Mouse (Mus musculus) ES-Bruce4 (cell line): Measurements from ENCODE around the gene Plpp3. TPM values are rescaled to one million over a fixed set of nuclear protein-coding genes. Genes with fewer than 3 reads are reported as not detected.
A peak's percentile ranks its signal among the peaks of the same experiment; 100 is the strongest.

Source experiments
- H3K27ac ChIP-seq: 2 replicates; pipeline ENCODE4 v1.5.1; 2012; ENCODE audit warnings: low read length, inconsistent platforms; ENCODE audit not compliant: insufficient read depth
- H3K27me3 ChIP-seq: 2 replicates; pipeline ENCODE4 v1.6.1; 2012; ENCODE audit warnings: mild to moderate bottlenecking, low read length, inconsistent platforms; ENCODE audit not compliant: control insufficient read depth, poor library complexity, insufficient read depth, severe bottlenecking
- H3K36me3 ChIP-seq: 2 replicates; pipeline ENCODE4 v1.6.1; 2012; ENCODE audit warnings: inconsistent platforms, mild to moderate bottlenecking, low read length, moderate library complexity; ENCODE audit not compliant: control insufficient read depth, poor library complexity, insufficient read depth, severe bottlenecking
- H3K4me1 ChIP-seq: one replicate; pipeline ENCODE4 v1.8.1; 2011; ENCODE audit warnings: low read length; ENCODE audit not compliant: control insufficient read depth, insufficient read depth
- H3K4me3 ChIP-seq: 2 replicates; pipeline ENCODE4 v1.5.1; 2011; ENCODE audit warnings: low read depth, mild to moderate bottlenecking, low read length
- H3K9ac ChIP-seq: 2 replicates; pipeline ENCODE4 v1.6.1; 2012; ENCODE audit warnings: low read depth, mild to moderate bottlenecking, inconsistent platforms; ENCODE audit not compliant: poor library complexity, severe bottlenecking
- H3K9me3 ChIP-seq: replicated peaks from 2 replicates; pipeline ENCODE4 v1.6.1; 2012; ENCODE audit warnings: mild to moderate bottlenecking, low read length, inconsistent platforms; ENCODE audit not compliant: control insufficient read depth, poor library complexity, insufficient read depth, severe bottlenecking
- CTCF ChIP-seq: IDR thresholded peaks from one replicate; pipeline ENCODE4 v1.8.1; 2011; ENCODE audit warnings: low read depth, low read length
- EP300 ChIP-seq: IDR thresholded peaks from 2 replicates; pipeline ENCODE4 v1.6.1; 2011; ENCODE audit warnings: low read depth, low read length; ENCODE audit not compliant: insufficient read depth
- POLR2A ChIP-seq: IDR thresholded peaks from one replicate; pipeline ENCODE4 v1.8.1; 2011; ENCODE audit warnings: low read length; ENCODE audit not compliant: insufficient read depth
- polyA plus RNA-seq: library from polyadenylated mRNA; stranded (reverse); fragments of >200 nt; gene quantifications from 2 replicates; pipeline ENCODE4 v1.2.4, GENCODE M21; 2011; ENCODE audit warnings: low read depth; ENCODE audit not compliant: missing spikeins, insufficient read depth, insufficient read length

Plpp3 gene
- polyA plus RNA-seq, 1 experiment: 16.1 TPM

GRCm38 (mm10) chr4:105187873-105188272 is 30.7 kb downstream of the Plpp3 start:
- Histone ChIP-seq H3K9me3 (no peaks in the 10 kb centered on the region), H3K27ac (no peak overlapping the region), H3K4me1 (peaks cover 12% of the 10 kb centered on the region)

DNA sequence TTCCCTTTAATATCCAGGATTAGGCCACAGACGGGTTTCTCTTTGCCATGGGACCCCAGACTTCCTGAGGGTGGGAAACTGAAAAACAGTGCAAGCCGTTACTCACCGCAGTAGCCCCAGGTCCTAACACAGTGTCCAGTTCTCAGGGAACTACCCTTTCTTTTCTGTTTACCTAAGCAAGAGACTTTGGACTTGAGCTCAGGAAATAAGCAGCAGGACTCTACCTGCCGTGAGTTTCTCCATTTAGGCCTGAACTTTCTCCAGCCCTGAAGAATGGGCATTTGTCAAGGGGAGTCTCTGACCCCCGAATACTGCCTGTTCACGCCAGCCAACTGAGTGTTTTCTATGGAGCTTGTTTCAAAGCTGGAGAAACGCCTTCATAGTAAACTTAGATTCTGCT is 31.7 kb downstream of the Plpp3 start:
- Histone ChIP-seq H3K9ac (no peak overlapping the region), H3K27ac (no peak overlapping the region)

More at GRCm38 (mm10) chr4:105187873-105188272, 30.7 kb downstream of the Plpp3 start:
- no peak for TF ChIP-seq POLR2A
- no peak for TF ChIP-seq EP300
- no peak for TF ChIP-seq CTCF
- Histone ChIP-seq H3K9ac (no peak overlapping the region), H3K36me3 (no peaks in the 10 kb centered on the region), H3K27me3 (no peaks in the 10 kb centered on the region), H3K4me3 (no peak overlapping the region)

GRCm38 (mm10) chr4:105190826-105191225 is 33.7 kb downstream of the Plpp3 start:
- Histone ChIP-seq H3K9ac (no peak overlapping the region), H3K27me3 (no peaks in the 10 kb centered on the region), H3K4me3 (no peak overlapping the region), H3K36me3 (no peaks in the 10 kb centered on the region), H3K9me3 (no peaks in the 10 kb centered on the region), H3K27ac (peak overlapping the region; percentile 57; the same call in 1 of the 2 replicates), H3K4me1 (peaks cover 15% of the 10 kb centered on the region)
- TF ChIP-seq POLR2A: no peak
- no peak for TF ChIP-seq EP300
- TF ChIP-seq CTCF: no peak

More for the DNA sequence above, 31.7 kb downstream of the Plpp3 start:
- no peaks in the 10 kb centered on the region for H3K27me3 ChIP-seq
- TF ChIP-seq EP300 (no peak), POLR2A (no peak), CTCF (no peak)
- H3K9me3 ChIP-seq: no peaks in the 10 kb centered on the region
- H3K36me3 ChIP-seq: no peaks in the 10 kb centered on the region
- H3K4me3 ChIP-seq: no peak overlapping the region
- H3K4me1 ChIP-seq: peaks cover 14% of the 10 kb centered on the region

DNA sequence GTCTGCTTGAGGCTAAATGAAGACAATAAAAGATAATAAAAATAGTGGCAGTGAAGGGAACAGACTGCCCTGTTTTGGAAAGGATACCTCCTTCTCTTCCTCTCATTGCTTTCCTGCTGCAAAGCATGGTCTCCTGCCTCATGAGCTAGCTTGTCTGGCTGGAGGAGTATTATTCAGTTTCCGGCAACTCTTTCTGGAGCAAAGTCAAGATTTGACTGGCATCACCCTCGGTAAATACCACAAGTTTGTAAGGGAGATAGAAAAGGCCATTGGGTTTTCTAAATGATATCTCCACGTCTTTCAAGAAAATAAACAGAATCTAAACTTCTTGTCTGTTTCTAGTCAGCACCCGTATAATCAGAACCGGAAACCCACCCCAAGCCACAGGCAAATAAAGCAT is 34.4 kb downstream of the Plpp3 start:
- Histone ChIP-seq H3K9ac (no peak overlapping the region), H3K36me3 (no peaks in the 10 kb centered on the region), H3K9me3 (no peaks in the 10 kb centered on the region), H3K27me3 (no peaks in the 10 kb centered on the region), H3K4me1 (peaks cover 15% of the 10 kb centered on the region), H3K27ac (peak overlapping the region; percentile 45), H3K4me3 (no peak overlapping the region)
- no peak for TF ChIP-seq POLR2A
- TF ChIP-seq EP300: no peak
- TF ChIP-seq CTCF: no peak

- H3K4me1 ChIP-seq: peaks cover 12% of the 10 kb centered on the region
These were observed 35.5 kb downstream of the Plpp3 start for GRCm38 (mm10) chr4:105192665-105193064.

GRCm38 (mm10) chr4:105195256-105195655 is 38.1 kb downstream of the Plpp3 start:
- peaks cover 5% of the 10 kb centered on the region for H3K36me3 ChIP-seq
- H3K9ac ChIP-seq: peak overlapping the region; percentile 47; the same call in 1 of the 2 replicates
- TF ChIP-seq EP300 (peak; percentile 99), POLR2A (no peak), CTCF (no peak)
- peak overlapping the region; percentile 9; the same call in 1 of the 2 replicates for H3K4me3 ChIP-seq
- H3K9me3 ChIP-seq: no peaks in the 10 kb centered on the region
- H3K27me3 ChIP-seq: no peaks in the 10 kb centered on the region
- peaks cover 14% of the 10 kb centered on the region for H3K4me1 ChIP-seq
- H3K27ac ChIP-seq: peak overlapping the region; percentile 93

More at GRCm38 (mm10) chr4:105192665-105193064, 35.5 kb downstream of the Plpp3 start:
- H3K4me3 ChIP-seq: no peak overlapping the region
- no peak overlapping the region for H3K27ac ChIP-seq
- H3K9ac ChIP-seq: 0 out of 2 replicates have a peak overlapping the region, but pooled peaks have one; percentile 21
- H3K9me3 ChIP-seq: no peaks in the 10 kb centered on the region
- no peak for TF ChIP-seq EP300
- TF ChIP-seq CTCF: no peak
- TF ChIP-seq POLR2A: no peak
- H3K36me3 ChIP-seq: no peaks in the 10 kb centered on the region
- H3K27me3 ChIP-seq: no peaks in the 10 kb centered on the region
